Mouse (Mus musculus): Measurements from ENCODE around the gene Spn.

DNA sequence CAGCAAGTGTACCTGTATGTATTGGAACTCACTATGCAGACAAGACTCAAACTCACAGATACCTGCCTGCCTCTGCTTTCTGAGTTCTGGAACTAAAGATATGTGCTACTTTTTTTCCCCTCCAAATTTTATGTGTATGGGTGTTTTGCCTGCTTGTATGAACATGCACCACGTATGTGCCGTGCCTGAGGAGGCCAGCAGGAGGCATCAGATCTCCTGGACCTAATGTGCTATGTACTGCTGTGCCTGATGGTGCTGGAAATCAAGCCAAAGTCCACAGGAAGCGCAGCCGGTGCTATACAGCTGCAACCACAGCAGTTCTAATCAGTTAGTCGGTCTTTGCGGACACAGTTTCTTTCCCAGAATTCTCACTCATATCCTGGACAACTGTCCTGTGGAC lies 46.2 kb upstream of the Spn start:
- TF ChIP-seq POLR2A (IDR thresholded peaks at IDR 0.05; ENCODE audit: borderline replicate concordance, extremely low read depth, low read depth, low read length) = no peak
- peak; percentile 49; the same call in 1 of the 2 replicates for TF ChIP-seq CTCF (IDR thresholded peaks at IDR 0.05; ENCODE audit: insufficient read depth, low read length)
